Mouse (Mus musculus): ENCODE results near the gene Pnmal2. TPM values are rescaled to one million over a fixed set of nuclear protein-coding genes. Genes with fewer than 3 reads are reported as not detected.
A peak's percentile ranks its signal among the peaks of the same experiment; 100 is the strongest.
"Not testable (repeated sequence)": the region's sequence is repeated elsewhere in the genome, so short reads cannot be mapped to it uniquely, and the experiment has no call there.

Pnmal2 gene
- polyA plus RNA-seq, 1 experiment from 2014 or later, result 59.5 TPM

DNA sequence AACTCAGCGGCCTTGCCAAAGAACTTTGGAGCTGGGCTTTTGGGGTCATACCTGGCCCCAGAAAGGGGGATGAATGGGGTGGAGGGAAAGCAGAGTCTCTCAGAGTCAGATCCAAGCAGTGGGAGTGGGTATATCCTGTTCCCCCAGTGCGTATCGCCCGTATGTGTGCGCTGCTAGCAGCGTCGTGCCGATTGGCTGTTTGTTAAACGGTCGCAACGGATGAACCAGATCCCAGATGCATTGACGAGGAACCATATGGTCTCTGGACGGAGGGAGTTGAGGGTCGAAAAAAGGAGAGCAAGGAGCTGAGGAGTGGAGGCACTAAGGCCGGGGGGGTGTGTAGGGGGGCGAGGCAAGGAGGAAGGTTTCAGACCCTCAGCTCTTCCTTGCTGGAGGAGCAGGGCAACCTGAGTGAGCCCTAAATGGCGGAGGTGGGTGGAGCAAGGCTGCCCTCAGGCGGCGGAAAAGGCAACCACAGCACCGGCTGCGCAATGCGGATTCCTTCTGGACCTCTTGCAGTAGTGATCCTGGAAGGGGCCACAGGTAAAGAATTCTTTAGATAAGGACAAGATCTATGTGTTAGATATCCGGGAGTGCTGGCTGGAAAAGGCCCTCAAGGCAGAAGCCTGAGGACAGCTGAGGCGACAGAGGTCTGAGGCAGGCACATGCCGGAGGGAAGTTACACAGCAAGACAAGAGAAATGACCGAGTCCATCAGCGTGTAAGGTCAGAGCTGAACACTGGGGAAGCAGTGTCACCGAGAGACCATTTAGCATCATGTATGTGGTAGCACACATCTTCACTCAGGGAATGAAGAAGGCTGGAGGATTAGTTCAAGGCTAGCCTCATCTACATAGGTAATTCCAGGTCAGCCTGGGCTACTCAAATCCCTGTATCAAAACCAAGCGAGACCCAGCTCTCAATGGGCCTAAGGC, 5.7 kb downstream of the Pnmal2 start:
- peak; percentile 68 for ATAC-seq
- 12% methylated on average over 29 of the region's 29 CpGs for WGBS
- Histone ChIP-seq H3K36me3 (ENCODE audit: poor library complexity, severe bottlenecking) (no peaks in the 10 kb centered on the region), H3K4me2 (peak overlapping the region; percentile 86), H3K27ac (peak overlapping the region; percentile 66), H3K27me3 (peaks cover 42% of the 10 kb centered on the region), H3K9me3 (replicated peaks) (no peaks in the 10 kb centered on the region; the same call in 1 of the 2 replicates), H3K4me3 (peak overlapping the region; percentile 28), H3K9ac (peak overlapping the region; percentile 52), H3K4me1 (peaks cover 57% of the 10 kb centered on the region)

DNA sequence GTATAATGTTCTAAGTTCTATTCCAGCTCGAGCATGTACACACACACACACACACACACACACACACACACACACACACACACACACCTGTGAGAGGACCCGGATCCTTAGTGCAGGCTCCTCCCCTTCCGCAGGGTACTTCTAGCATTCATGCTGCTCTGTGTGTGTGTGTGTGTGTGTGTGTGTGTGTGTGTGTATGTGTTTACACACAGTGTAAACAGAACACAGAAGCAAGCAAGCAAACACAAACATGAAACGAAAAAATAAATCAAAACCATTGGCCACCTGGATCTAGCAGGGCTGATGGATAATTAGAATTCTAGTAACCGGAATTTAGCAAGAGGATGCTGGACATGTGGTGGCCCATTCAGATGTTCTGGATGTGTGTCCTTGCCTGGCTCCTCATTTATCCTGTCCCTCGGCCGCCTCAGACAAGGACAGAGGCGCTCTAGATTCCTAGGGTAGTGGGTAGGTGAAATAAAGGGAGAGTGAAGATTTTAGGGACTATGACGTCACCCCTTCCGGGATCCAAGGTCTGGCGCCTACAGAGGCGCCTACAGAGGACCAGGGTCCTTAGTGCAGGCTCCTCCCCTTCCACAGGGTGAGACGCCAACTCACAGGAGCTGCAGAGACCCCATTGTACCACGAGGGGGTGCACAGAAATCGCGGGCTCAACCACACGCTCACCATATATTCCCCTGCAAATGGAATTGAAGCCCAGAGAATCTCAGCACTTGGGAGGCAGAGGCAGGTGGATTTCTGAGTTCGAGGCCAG, 6.6 kb downstream of the Pnmal2 start:
- 26% methylated on average over 18 of the region's 18 CpGs for WGBS
- peaks cover 34% of the 10 kb centered on the region for H3K27me3 ChIP-seq
- peak overlapping the region; percentile 24; the same call in 1 of the 2 replicates for H3K4me2 ChIP-seq
- no peaks in the 10 kb centered on the region; the same call in 1 of the 2 replicates for H3K9me3 ChIP-seq (replicated peaks)
- no peak overlapping the region for H3K4me3 ChIP-seq
- H3K27ac ChIP-seq, result peak overlapping the region; percentile 66; the same call in 1 of the 2 replicates
- H3K36me3 ChIP-seq (ENCODE audit: poor library complexity, severe bottlenecking), result no peaks in the 10 kb centered on the region
- no peak overlapping the region for H3K9ac ChIP-seq
- ATAC-seq, result peak; percentile 61
- H3K4me1 ChIP-seq, result peaks cover 50% of the 10 kb centered on the region

- not testable (repeated sequence) for H3K27ac ChIP-seq; H3K4me3 ChIP-seq; H3K36me3 ChIP-seq (ENCODE audit: poor library complexity, severe bottlenecking); H3K4me2 ChIP-seq; ATAC-seq; H3K9ac ChIP-seq; H3K9me3 ChIP-seq (replicated peaks)
- 57% methylated on average over 2 of the region's 2 CpGs for WGBS
- Histone ChIP-seq H3K27me3 (peaks cover 10% of the 10 kb centered on the region; the same call in 1 of the 2 replicates), H3K4me1 (peaks cover 45% of the 10 kb centered on the region)
Observed at GRCm38 (mm10) chr7:16953776-16954175, 9.3 kb downstream of the Pnmal2 start.

GRCm38 (mm10) chr7:16955712-16956111, 11.2 kb downstream of the Pnmal2 start:
- peaks cover 45% of the 10 kb centered on the region for H3K4me1 ChIP-seq
- no peak for ATAC-seq

DNA sequence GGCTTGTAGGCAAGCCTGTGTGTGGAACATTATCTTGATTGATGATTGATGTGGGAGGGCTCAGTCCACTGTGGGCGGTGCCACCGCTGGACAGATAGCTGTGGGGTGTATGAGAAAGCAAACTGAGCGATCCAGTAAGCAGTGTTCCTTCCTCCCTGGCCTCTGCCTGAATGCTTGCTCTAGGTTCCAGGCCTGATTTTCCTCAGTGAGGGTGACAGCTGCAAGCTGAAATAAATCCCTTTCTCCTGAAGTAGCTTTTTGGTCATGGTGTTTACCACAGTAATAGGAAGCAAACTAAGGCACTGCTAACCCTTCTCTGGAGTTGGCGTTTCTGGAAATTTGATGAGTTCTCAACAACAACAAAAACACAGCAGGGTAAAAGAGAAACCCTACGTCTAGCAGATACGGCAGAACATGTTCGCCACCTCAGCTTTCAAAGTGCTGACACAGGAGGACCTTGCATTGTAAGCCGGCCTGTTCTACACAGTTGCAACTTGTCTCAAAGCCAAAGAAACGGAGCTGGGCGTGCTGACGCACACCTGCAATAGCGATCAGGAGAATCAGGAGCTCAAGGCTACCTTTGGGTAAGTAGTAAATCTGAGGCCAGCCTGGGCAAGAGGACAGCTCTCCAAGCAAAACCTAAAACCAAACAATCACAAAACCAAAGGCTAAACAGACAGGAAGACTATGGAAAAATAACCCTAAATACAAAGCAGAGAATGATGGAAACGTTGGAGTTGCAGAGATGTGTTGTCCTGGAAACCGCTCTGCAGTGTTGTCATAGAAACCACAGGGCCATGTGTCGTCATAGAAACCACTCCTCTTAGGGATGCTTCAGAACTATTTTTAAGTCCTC, 12.2 kb downstream of the Pnmal2 start:
- Histone ChIP-seq H3K9me3 (replicated peaks) (no peaks in the 10 kb centered on the region; the same call in 1 of the 2 replicates), H3K27me3 (no peaks in the 10 kb centered on the region), H3K9ac (no peak overlapping the region), H3K36me3 (ENCODE audit: poor library complexity, severe bottlenecking) (peaks cover 6% of the 10 kb centered on the region; the same call in 1 of the 2 replicates), H3K4me2 (peak overlapping the region; percentile 31), H3K4me1 (peaks cover 50% of the 10 kb centered on the region), H3K4me3 (no peak overlapping the region), H3K27ac (peak overlapping the region; percentile 87)
- peak; percentile 68 for ATAC-seq
- WGBS, result 45% methylated on average over 15 of the region's 15 CpGs

More at GRCm38 (mm10) chr7:16955712-16956111, 11.2 kb downstream of the Pnmal2 start:
- 86% methylated on average over 4 of the region's 4 CpGs for WGBS
- H3K9ac ChIP-seq, result no peak overlapping the region
- no peaks in the 10 kb centered on the region for H3K27me3 ChIP-seq
- H3K9me3 ChIP-seq (replicated peaks), result no peaks in the 10 kb centered on the region; the same call in 1 of the 2 replicates
- no peak overlapping the region for H3K4me2 ChIP-seq
- peak overlapping the region; percentile 16; the same call in 1 of the 2 replicates for H3K27ac ChIP-seq
- H3K4me3 ChIP-seq, result no peak overlapping the region
- H3K36me3 ChIP-seq (ENCODE audit: poor library complexity, severe bottlenecking), result no peaks in the 10 kb centered on the region

GRCm38 (mm10) chr7:16959539-16960187, 15.2 kb downstream of the Pnmal2 start, which contains the start of gene Pnmal1:
Gene Pnmal1, plus strand, starts transcription at chr7:16959679.
- peak within 1 kb of the TSS; percentile 44 for H3K4me3 ChIP-seq
- H3K4me2 ChIP-seq, result peak within 1 kb of the TSS; percentile 72
- H3K36me3 ChIP-seq (ENCODE audit: poor library complexity, severe bottlenecking), result peaks cover 15% of the 10 kb centered on the region
- peak within 1 kb of the TSS; percentile 94 for H3K27ac ChIP-seq
- no peaks in the 10 kb centered on the region for H3K27me3 ChIP-seq
- H3K9ac ChIP-seq, result peak within 1 kb of the TSS; percentile 65
- no peaks in the 10 kb centered on the region; the same call in 1 of the 2 replicates for H3K9me3 ChIP-seq (replicated peaks)
- 5% methylated on average over 17 of the region's 17 CpGs for WGBS
- H3K4me1 ChIP-seq, result peaks cover 57% of the 10 kb centered on the region
- ATAC-seq, result peak; percentile 95

DNA sequence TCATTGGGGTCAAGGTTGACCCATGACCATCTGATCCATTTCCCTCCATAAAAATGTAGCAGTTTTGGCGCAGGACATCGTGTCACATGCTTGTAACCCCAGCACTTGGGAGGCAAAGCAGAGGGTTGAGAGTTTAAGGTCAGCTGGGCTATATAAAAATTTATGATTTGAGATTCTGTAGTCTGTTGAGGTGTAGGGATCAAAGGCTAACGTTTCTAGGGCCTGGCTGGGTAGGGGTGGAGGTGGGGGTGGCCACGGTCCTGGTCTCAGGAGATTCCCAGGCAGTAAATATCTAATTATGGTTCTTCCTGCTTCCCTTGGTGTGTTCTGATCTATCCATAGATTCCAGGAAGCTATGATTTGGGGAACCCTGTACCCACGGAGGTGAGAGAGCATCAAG, 17.2 kb downstream of the Pnmal2 start:
- Histone ChIP-seq H3K4me1 (peaks cover 52% of the 10 kb centered on the region), H3K27me3 (no peaks in the 10 kb centered on the region), H3K9ac (no peak overlapping the region), H3K4me3 (no peak overlapping the region), H3K36me3 (ENCODE audit: poor library complexity, severe bottlenecking) (peaks cover 15% of the 10 kb centered on the region), H3K9me3 (replicated peaks) (no peaks in the 10 kb centered on the region), H3K27ac (no peak overlapping the region), H3K4me2 (peak overlapping the region; percentile 72)
- WGBS, result 90% methylated on average over 5 of the region's 5 CpGs
- no peak for ATAC-seq

DNA sequence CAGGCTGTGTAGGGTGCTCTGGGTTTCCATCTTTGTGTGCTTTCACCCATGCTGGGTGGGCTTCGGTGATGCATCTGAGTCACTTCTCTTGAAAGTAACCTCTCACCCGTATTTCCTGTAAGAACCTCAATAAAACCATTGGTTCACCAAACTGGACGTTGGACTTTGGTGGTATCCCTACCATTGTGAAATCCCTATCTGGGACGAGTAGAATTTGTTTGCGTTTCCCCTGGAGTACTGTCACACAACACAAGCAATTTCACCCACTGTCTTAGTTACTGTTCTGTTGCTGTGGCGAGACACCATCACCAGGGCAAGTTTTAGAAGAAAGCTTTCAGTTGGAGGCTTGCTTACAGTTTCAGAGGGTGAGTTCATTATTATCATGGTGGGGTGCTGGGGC, 23.9 kb downstream of the Pnmal2 start:
- Histone ChIP-seq H3K9ac (no peak overlapping the region), H3K4me1 (no peaks in the 10 kb centered on the region), H3K27me3 (no peaks in the 10 kb centered on the region), H3K4me3 (no peak overlapping the region), H3K9me3 (replicated peaks) (0 out of 2 replicates have a peak, but pooled peaks cover 4% of the 10 kb centered on the region), H3K27ac (no peak overlapping the region), H3K4me2 (no peak overlapping the region), H3K36me3 (ENCODE audit: poor library complexity, severe bottlenecking) (no peaks in the 10 kb centered on the region)
- ATAC-seq, result no peak
- WGBS, result 86% methylated on average over 6 of the region's 6 CpGs

GRCm38 (mm10) chr7:16971160-16971559, 26.7 kb downstream of the Pnmal2 start:
- no peak for ATAC-seq
- 0 out of 2 replicates have a peak, but pooled peaks cover 4% of the 10 kb centered on the region for H3K9me3 ChIP-seq (replicated peaks)
- H3K4me1 ChIP-seq, result no peaks in the 10 kb centered on the region
- no peak overlapping the region for H3K27ac ChIP-seq
- H3K36me3 ChIP-seq (ENCODE audit: poor library complexity, severe bottlenecking), result no peaks in the 10 kb centered on the region
- H3K9ac ChIP-seq, result no peak overlapping the region
- 83% methylated on average over 3 of the region's 3 CpGs for WGBS
- H3K4me3 ChIP-seq, result no peak overlapping the region
- H3K4me2 ChIP-seq, result no peak overlapping the region
- no peaks in the 10 kb centered on the region for H3K27me3 ChIP-seq

DNA sequence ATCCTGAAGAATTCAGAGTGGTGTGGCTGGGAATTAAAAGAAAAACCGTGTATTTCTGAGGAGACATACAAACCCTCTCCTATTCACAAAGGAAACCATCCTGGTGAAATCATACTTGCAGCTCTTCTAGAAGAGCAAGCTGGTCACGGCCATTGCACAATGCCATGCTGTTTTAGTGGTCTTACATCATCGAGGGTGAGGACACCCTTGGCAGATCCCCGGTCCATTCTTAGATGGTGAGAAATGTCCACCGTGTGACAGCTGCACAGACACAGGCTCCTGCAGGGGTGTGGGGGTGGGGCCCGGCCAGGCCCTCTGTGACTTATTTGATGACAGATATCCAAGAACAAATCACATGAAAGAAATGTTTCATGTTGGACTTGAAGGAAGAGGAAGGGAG, 29.5 kb downstream of the Pnmal2 start:
- no peak for ATAC-seq
- no peak overlapping the region for H3K27ac ChIP-seq
- 0 out of 2 replicates have a peak, but pooled peaks cover 4% of the 10 kb centered on the region for H3K9me3 ChIP-seq (replicated peaks)
- H3K4me1 ChIP-seq, result no peaks in the 10 kb centered on the region
- H3K4me3 ChIP-seq, result no peak overlapping the region
- H3K27me3 ChIP-seq, result no peaks in the 10 kb centered on the region
- no peak overlapping the region for H3K9ac ChIP-seq
- WGBS, result 77% methylated on average over 6 of the region's 6 CpGs
- no peaks in the 10 kb centered on the region for H3K36me3 ChIP-seq (ENCODE audit: poor library complexity, severe bottlenecking)
- no peak overlapping the region for H3K4me2 ChIP-seq

GRCm38 (mm10) chr7:16976298-16976697, 31.8 kb downstream of the Pnmal2 start:
- no peaks in the 10 kb centered on the region; the same call in 1 of the 2 replicates for H3K9me3 ChIP-seq (replicated peaks)
- H3K4me2 ChIP-seq, result no peak overlapping the region
- no peak overlapping the region for H3K27ac ChIP-seq
- 68% methylated on average over 8 of the region's 8 CpGs for WGBS
- no peak overlapping the region for H3K9ac ChIP-seq
- no peaks in the 10 kb centered on the region for H3K27me3 ChIP-seq
- H3K4me1 ChIP-seq, result peaks cover 11% of the 10 kb centered on the region
- H3K36me3 ChIP-seq (ENCODE audit: poor library complexity, severe bottlenecking), result no peaks in the 10 kb centered on the region
- ATAC-seq, result no peak
- no peak overlapping the region for H3K4me3 ChIP-seq
